ENCODE assay signal across 27 mouse cellular contexts in the genomic region with DNA sequence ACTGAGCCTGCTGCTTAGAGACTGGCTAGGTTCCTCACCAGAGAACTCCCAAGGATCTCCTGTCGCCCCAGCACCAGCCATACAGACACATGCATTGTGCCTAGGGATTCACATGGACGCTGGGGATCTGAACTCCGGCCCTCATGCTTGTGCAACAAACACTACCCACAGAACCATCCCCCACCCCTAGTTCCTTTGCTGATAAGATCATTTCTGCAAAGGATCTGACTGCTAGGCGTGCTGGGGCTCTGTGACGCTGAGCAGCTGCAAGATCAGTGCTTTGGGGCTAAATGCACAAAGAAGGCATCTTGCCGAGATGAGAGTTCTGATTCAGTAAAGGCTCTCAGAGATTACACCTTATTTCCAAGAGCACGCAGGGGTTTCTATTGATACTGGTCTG.
DNase-seq lines count a peak whose midpoint lies in the region; TF ChIP-seq lines count a peak whose summit lies in the region.
"Had no signal": no experiment of that assay in that cellular context is flagged by ENCODE, and none has a peak within 500 bp of the region (broad histone marks: within the 10 kb centered on the region; RNA-seq: fewer than 3 reads in every experiment).

No protein-coding gene starts in this region.

- no peaks in the 10 kb centered on the region for H3K27me3 ChIP-seq in thymus, adult 2 months (ENCODE audit: control insufficient read depth, insufficient read depth, low read length)
- H3K27me3 ChIP-seq: intestine, embryonic 15.5 days; stomach, embryonic 15.5 days had no signal

- H3K4me3 ChIP-seq in thymus, adult 2 months (ENCODE audit: control insufficient read depth, insufficient read depth, low read length) = no peak overlapping the region
- H3K4me3 ChIP-seq: gastrocnemius, adult 2 months; heart, adult 2 months; heart, embryonic 12.5 days; intestine, embryonic 15.5 days; stomach, embryonic 15.5 days had no signal

- peak; percentile 34 for DNase-seq in CD4-positive helper T cell, adult 2 months (ENCODE audit: low read depth, low spot score)
- peak; percentile 60 for DNase-seq in MN1 (ENCODE audit: low spot score)
- peak; percentile 20 for DNase-seq in thymus, adult 2 months
- DNase-seq in thymus, postnatal 36 days = peak; percentile 13 to 28
- DNase-seq in urinary bladder, adult 2 months (ENCODE audit: low spot score) = no peak
- no peak for DNase-seq in urinary bladder, adult 18-20 months (ENCODE audit: low spot score in 2 of 2)
- DNase-seq: adrenal gland, postnatal 14 days; B cell, adult 2 months; cerebellum, adult 11 months; cerebellum, adult 9-10 months; gastrocnemius, adult 2 months; gastrocnemius, postnatal 36 days; heart, adult 2 months; heart, postnatal 4 days; kidney, adult 2 months; liver; lung, adult 2 months; lung, postnatal 10 days; midbrain, embryonic 14.5 days; right cerebral cortex, postnatal 14 days had no signal

- 24% methylated on average over 7 of the region's 7 CpGs for WGBS in thymus, adult 2 months

- no peak overlapping the region for H3K27ac ChIP-seq in thymus, adult 2 months (ENCODE audit: control insufficient read depth, insufficient read depth, low read length)
- H3K27ac ChIP-seq: gastrocnemius, adult 2 months; heart, adult 2 months; hindbrain, postnatal 0 days; intestine, embryonic 15.5 days; kidney, postnatal 0 days; liver, embryonic 14.5 days; macrophage; stomach, embryonic 15.5 days had no signal

- TF ChIP-seq POLR2A in thymus, adult 2 months (IDR thresholded peaks at IDR 0.05; ENCODE audit: control insufficient read depth, extremely low read depth, insufficient read depth, low read length, poor library complexity) = no peak

- peaks cover 9% of the 10 kb centered on the region; the same call in 1 of the 2 replicates for H3K4me1 ChIP-seq in thymus, adult 2 months (replicated peaks; ENCODE audit: control insufficient read depth, insufficient read depth, low read length)
- H3K4me1 ChIP-seq: intestine, embryonic 15.5 days; stomach, embryonic 15.5 days had no signal

- TF ChIP-seq CTCF in thymus, adult 2 months (IDR thresholded peaks at IDR 0.05; ENCODE audit: borderline replicate concordance, control insufficient read depth, extremely low read depth, insufficient read depth, low read length, poor library complexity) = no peak

- no peaks in the 10 kb centered on the region for H3K36me3 ChIP-seq in thymus, adult 2 months (ENCODE audit: control insufficient read depth, insufficient read depth, low read length)
- H3K36me3 ChIP-seq: heart, embryonic 12.5 days; intestine, embryonic 15.5 days; stomach, embryonic 15.5 days had no signal

Comparison
In these comparisons a context has a peak if more than half of its experiments do, and no peak if none do; other contexts are left out.
1. DNase-seq: peak in CD4-positive helper T cell, adult 2 months (single experiment), MN1 (single experiment), thymus, adult 2 months (single experiment) and thymus, postnatal 36 days (2 of 2); none in urinary bladder, adult 2 months (single experiment) and urinary bladder, adult 18-20 months (0 of 2).